Mouse (Mus musculus) erythroblast, embryonic 14.5 days (primary cell): ENCODE results near the gene Rnf11.

Source experiments
- GATA1 ChIP-seq: IDR thresholded peaks from 2 replicates; pipeline ENCODE4 v1.6.1; 2012; ENCODE audit warnings: low read length, inconsistent platforms, mixed read lengths
- TAL1 ChIP-seq: IDR thresholded peaks from 3 replicates; pipeline ENCODE4 v1.6.1; 2012; ENCODE audit warnings: low read length, inconsistent platforms, mixed read lengths

DNA sequence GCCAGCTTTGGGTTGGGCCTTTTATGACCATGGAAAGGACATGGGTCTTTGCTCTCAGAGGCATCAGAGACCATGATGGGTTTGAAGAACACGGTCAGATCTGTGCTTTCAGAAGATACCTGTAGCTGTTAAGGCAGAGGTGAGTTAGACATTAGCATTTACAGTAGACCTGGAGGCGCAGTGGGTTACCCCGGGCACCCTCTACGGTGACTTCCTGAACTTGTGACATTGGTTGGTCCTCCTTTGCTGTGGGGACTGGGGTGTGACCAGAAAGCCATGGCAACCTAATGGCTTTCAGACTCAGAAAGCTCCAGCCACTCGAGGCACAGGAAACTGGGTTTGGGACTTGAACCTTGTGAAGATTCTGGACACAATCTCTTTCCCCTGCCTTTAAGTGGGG, 72.3 kb downstream of the Rnf11 start:
- no peak for TF ChIP-seq GATA1
- no peak for TF ChIP-seq TAL1
